Mouse (Mus musculus): Measurements from ENCODE around the gene Zfp276. TPM values are rescaled to one million over a fixed set of nuclear protein-coding genes. Genes with fewer than 3 reads are reported as not detected.
"Not testable (repeated sequence)": the region's sequence is repeated elsewhere in the genome, so short reads cannot be mapped to it uniquely, and the experiment has no call there.

The Zfp276 gene
- polyA plus RNA-seq, 1 experiment from 2014 or later, result 20.5 TPM

DNA sequence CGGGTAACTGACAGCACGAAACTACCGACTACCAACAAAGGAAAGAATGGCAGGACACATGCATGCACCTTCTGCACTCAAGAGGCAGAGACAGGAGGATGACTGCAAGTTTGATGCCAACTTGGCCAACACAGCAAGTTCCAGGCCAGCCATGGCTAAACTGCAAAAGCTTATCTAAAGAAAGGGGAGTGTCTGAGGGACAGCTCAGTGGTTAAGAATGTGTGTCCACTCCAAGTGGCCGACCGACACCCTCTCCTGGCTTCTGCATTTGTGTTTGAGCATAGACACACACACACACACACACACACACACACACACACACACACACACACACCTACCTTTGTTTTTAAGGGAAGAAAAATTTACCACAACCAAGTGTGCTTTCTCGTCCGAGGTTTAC, 24.4 kb downstream of the Zfp276 start:
- Histone ChIP-seq H3K9ac (ENCODE audit: low read length) (no peak overlapping the region), H3K9me3 (ENCODE audit: control insufficient read depth, low read length) (no peaks in the 10 kb centered on the region), H3K4me3 (ENCODE audit: low read depth, low read length) (no peak overlapping the region), H3K27ac (ENCODE audit: low read depth) (no peak overlapping the region), H3K36me3 (ENCODE audit: control insufficient read depth, insufficient read depth, low read length) (peaks cover 24% of the 10 kb centered on the region), H3K27me3 (replicated peaks; ENCODE audit: control insufficient read depth, insufficient read depth, low read length) (no peaks in the 10 kb centered on the region), H3K4me2 (ENCODE audit: low read length) (no peak overlapping the region), H3K4me1 (replicated peaks; ENCODE audit: control insufficient read depth, insufficient read depth, low read length) (no peaks in the 10 kb centered on the region)
- DNase-seq (ENCODE audit: low spot score) (no peak), ATAC-seq (replicated peaks; ENCODE audit: low FRiP score, low TSS enrichment, low read depth) (no peak)
- 69% methylated on average over 7 of the region's 7 CpGs for WGBS

GRCm38 (mm10) chr8:123279828-123280227, 25.8 kb downstream of the Zfp276 start:
- Histone ChIP-seq H3K27me3 (replicated peaks; ENCODE audit: control insufficient read depth, insufficient read depth, low read length) (no peaks in the 10 kb centered on the region), H3K27ac (ENCODE audit: low read depth) (no peak overlapping the region), H3K9me3 (ENCODE audit: control insufficient read depth, low read length) (no peaks in the 10 kb centered on the region), H3K4me2 (ENCODE audit: low read length) (no peak overlapping the region), H3K4me1 (replicated peaks; ENCODE audit: control insufficient read depth, insufficient read depth, low read length) (no peaks in the 10 kb centered on the region), H3K36me3 (ENCODE audit: control insufficient read depth, insufficient read depth, low read length) (peaks cover 20% of the 10 kb centered on the region), H3K4me3 (ENCODE audit: low read depth, low read length) (no peak overlapping the region), H3K9ac (ENCODE audit: low read length) (no peak overlapping the region)
- no peak for ATAC-seq (replicated peaks; ENCODE audit: low FRiP score, low TSS enrichment, low read depth)
- WGBS, result 94% methylated on average over 4 of the region's 4 CpGs
- no peak for DNase-seq (ENCODE audit: low spot score)

- DNase-seq (ENCODE audit: low spot score), result no peak
- Histone ChIP-seq H3K27ac (ENCODE audit: low read depth) (no peak overlapping the region), H3K36me3 (ENCODE audit: control insufficient read depth, insufficient read depth, low read length) (peaks cover 20% of the 10 kb centered on the region), H3K4me1 (replicated peaks; ENCODE audit: control insufficient read depth, insufficient read depth, low read length) (no peaks in the 10 kb centered on the region), H3K4me2 (ENCODE audit: low read length) (no peak overlapping the region), H3K9me3 (ENCODE audit: control insufficient read depth, low read length) (no peaks in the 10 kb centered on the region), H3K4me3 (ENCODE audit: low read depth, low read length) (no peak overlapping the region), H3K27me3 (replicated peaks; ENCODE audit: control insufficient read depth, insufficient read depth, low read length) (no peaks in the 10 kb centered on the region), H3K9ac (ENCODE audit: low read length) (no peak overlapping the region)
- ATAC-seq (replicated peaks; ENCODE audit: low FRiP score, low TSS enrichment, low read depth), result no peak
- WGBS, result 89% methylated on average over 13 of the region's 13 CpGs
Measured at GRCm38 (mm10) chr8:123280302-123281094, 26.5 kb downstream of the Zfp276 start.

DNA sequence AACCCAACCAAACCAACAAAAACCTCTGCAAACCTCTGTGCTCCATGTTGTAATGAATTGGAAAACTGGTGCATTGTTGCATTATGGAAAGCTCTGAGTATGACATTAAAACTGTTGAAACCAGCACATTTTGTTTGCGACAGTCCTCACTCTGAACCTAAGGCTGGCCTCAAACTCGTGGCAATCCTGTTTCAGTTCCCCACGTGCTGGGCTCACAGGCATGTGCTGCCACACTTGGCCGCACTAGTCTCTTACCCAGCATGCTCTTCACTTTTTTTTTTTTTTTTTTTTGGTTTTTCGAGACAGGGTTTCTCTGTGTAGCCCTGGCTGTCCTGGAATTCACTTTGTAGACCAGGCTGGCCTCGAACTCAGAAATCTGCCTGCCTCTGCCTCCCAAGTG, 29.0 kb downstream of the Zfp276 start:
- H3K9me3 ChIP-seq (ENCODE audit: control insufficient read depth, low read length); H3K4me3 ChIP-seq (ENCODE audit: low read depth, low read length); H3K4me1 ChIP-seq (replicated peaks; ENCODE audit: control insufficient read depth, insufficient read depth, low read length); H3K27me3 ChIP-seq (replicated peaks; ENCODE audit: control insufficient read depth, insufficient read depth, low read length); ATAC-seq (replicated peaks; ENCODE audit: low FRiP score, low TSS enrichment, low read depth); H3K27ac ChIP-seq (ENCODE audit: low read depth); H3K4me2 ChIP-seq (ENCODE audit: low read length); H3K9ac ChIP-seq (ENCODE audit: low read length); DNase-seq (ENCODE audit: low spot score): not testable (repeated sequence)
- 91% methylated on average over 4 of the region's 6 CpGs for WGBS
- peaks cover 27% of the 10 kb centered on the region for H3K36me3 ChIP-seq (ENCODE audit: control insufficient read depth, insufficient read depth, low read length)

DNA sequence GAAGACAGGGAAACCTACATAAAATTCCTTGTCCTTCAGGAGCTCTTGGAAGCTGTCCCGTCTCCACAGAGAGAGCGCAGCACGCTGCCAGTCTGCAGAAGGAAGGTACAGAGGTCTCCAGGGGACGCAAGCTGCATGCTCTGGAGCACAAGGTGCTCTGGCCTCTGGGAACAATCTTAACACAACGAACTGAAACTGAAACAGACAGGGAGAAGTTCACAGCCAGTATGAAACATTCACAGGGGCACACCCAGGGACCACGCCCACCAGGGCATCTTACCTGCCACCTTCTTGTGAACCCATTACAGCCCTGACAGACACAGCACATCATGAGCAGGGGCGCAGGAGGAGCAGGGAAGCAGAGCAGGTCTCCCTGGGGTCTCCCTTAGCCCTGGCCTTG, 30.0 kb downstream of the Zfp276 start:
- H3K9ac ChIP-seq (ENCODE audit: low read length), result no peak overlapping the region
- no peaks in the 10 kb centered on the region for H3K9me3 ChIP-seq (ENCODE audit: control insufficient read depth, low read length)
- no peak overlapping the region for H3K4me2 ChIP-seq (ENCODE audit: low read length)
- H3K4me1 ChIP-seq (replicated peaks; ENCODE audit: control insufficient read depth, insufficient read depth, low read length), result no peaks in the 10 kb centered on the region
- ATAC-seq (replicated peaks; ENCODE audit: low FRiP score, low TSS enrichment, low read depth) (no peak), DNase-seq (ENCODE audit: low spot score) (no peak)
- H3K36me3 ChIP-seq (ENCODE audit: control insufficient read depth, insufficient read depth, low read length), result peaks cover 31% of the 10 kb centered on the region
- WGBS, result 87% methylated on average over 7 of the region's 7 CpGs
- H3K4me3 ChIP-seq (ENCODE audit: low read depth, low read length), result no peak overlapping the region
- no peak overlapping the region for H3K27ac ChIP-seq (ENCODE audit: low read depth)
- no peaks in the 10 kb centered on the region for H3K27me3 ChIP-seq (replicated peaks; ENCODE audit: control insufficient read depth, insufficient read depth, low read length)

GRCm38 (mm10) chr8:123284493-123284892, 30.5 kb downstream of the Zfp276 start:
- Histone ChIP-seq H3K4me3 (ENCODE audit: low read depth, low read length) (no peak overlapping the region), H3K27me3 (replicated peaks; ENCODE audit: control insufficient read depth, insufficient read depth, low read length) (no peaks in the 10 kb centered on the region), H3K4me1 (replicated peaks; ENCODE audit: control insufficient read depth, insufficient read depth, low read length) (no peaks in the 10 kb centered on the region), H3K4me2 (ENCODE audit: low read length) (no peak overlapping the region), H3K9me3 (ENCODE audit: control insufficient read depth, low read length) (no peaks in the 10 kb centered on the region), H3K9ac (ENCODE audit: low read length) (no peak overlapping the region), H3K27ac (ENCODE audit: low read depth) (no peak overlapping the region), H3K36me3 (ENCODE audit: control insufficient read depth, insufficient read depth, low read length) (peaks cover 34% of the 10 kb centered on the region)
- ATAC-seq (replicated peaks; ENCODE audit: low FRiP score, low TSS enrichment, low read depth) (no peak), DNase-seq (ENCODE audit: low spot score) (no peak)
- WGBS, result 78% methylated on average over 5 of the region's 5 CpGs

DNA sequence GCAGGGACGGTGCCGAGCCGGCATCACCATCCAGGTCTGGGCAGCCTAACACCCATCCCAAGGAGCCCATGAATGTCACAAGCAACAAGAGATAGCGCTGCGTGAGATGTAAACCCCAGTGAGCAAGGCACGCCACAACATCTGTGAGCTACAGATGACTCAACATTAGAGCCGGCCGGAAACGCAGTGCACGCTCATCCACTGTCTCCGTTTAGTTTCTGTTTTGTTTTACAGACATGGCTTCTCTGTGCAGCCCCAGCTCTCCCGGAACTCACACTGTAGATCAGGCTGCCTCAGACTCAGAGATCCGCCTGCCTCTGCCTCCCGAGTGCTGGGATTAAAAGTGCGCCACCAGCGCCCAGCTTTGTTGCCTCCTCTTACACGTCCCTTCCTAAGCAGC, 33.4 kb downstream of the Zfp276 start:
- peaks cover 22% of the 10 kb centered on the region for H3K36me3 ChIP-seq (ENCODE audit: control insufficient read depth, insufficient read depth, low read length)
- 94% methylated on average over 17 of the region's 17 CpGs for WGBS
- ATAC-seq (replicated peaks; ENCODE audit: low FRiP score, low TSS enrichment, low read depth), result no peak

DNA sequence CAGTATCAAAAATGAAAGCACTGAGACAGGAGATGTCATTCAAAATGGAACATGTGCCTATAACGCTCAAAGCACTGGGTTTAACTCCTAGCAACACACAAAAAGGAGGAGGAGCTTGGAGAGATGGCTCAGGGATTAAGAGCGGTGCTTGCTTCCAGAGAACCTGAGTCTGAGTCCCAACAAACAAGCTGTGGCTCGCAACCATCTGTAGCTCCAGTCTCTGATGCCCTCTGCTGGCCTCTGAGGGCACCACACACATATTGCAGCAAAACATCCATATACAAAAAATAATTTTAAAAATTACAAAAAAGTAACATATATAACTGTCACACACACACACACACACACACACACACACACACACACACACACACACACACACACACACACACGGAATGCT, 36.2 kb downstream of the Zfp276 start:
- Histone ChIP-seq H3K9ac (ENCODE audit: low read length) (no peak overlapping the region), H3K27me3 (replicated peaks; ENCODE audit: control insufficient read depth, insufficient read depth, low read length) (no peaks in the 10 kb centered on the region), H3K36me3 (ENCODE audit: control insufficient read depth, insufficient read depth, low read length) (peaks cover 31% of the 10 kb centered on the region), H3K27ac (ENCODE audit: low read depth) (no peak overlapping the region), H3K4me2 (ENCODE audit: low read length) (no peak overlapping the region), H3K9me3 (ENCODE audit: control insufficient read depth, low read length) (no peaks in the 10 kb centered on the region), H3K4me1 (replicated peaks; ENCODE audit: control insufficient read depth, insufficient read depth, low read length) (no peaks in the 10 kb centered on the region), H3K4me3 (ENCODE audit: low read depth, low read length) (no peak overlapping the region)
- ATAC-seq (replicated peaks; ENCODE audit: low FRiP score, low TSS enrichment, low read depth) (no peak), DNase-seq (ENCODE audit: low spot score) (no peak)
- WGBS, result 74% methylated on average over 4 of the region's 4 CpGs

More for the DNA sequence above, 33.4 kb downstream of the Zfp276 start:
- no peak overlapping the region for H3K27ac ChIP-seq (ENCODE audit: low read depth)
- no peaks in the 10 kb centered on the region for H3K9me3 ChIP-seq (ENCODE audit: control insufficient read depth, low read length)
- no peaks in the 10 kb centered on the region for H3K4me1 ChIP-seq (replicated peaks; ENCODE audit: control insufficient read depth, insufficient read depth, low read length)
- H3K27me3 ChIP-seq (replicated peaks; ENCODE audit: control insufficient read depth, insufficient read depth, low read length), result no peaks in the 10 kb centered on the region
- no peak overlapping the region for H3K9ac ChIP-seq (ENCODE audit: low read length)
- H3K4me3 ChIP-seq (ENCODE audit: low read depth, low read length), result no peak overlapping the region
- no peak overlapping the region for H3K4me2 ChIP-seq (ENCODE audit: low read length)
- DNase-seq (ENCODE audit: low spot score), result no peak

- Histone ChIP-seq H3K27me3 (replicated peaks; ENCODE audit: control insufficient read depth, insufficient read depth, low read length) (no peaks in the 10 kb centered on the region), H3K4me3 (ENCODE audit: low read depth, low read length) (no peak overlapping the region), H3K4me1 (replicated peaks; ENCODE audit: control insufficient read depth, insufficient read depth, low read length) (no peaks in the 10 kb centered on the region), H3K9me3 (ENCODE audit: control insufficient read depth, low read length) (no peaks in the 10 kb centered on the region), H3K9ac (ENCODE audit: low read length) (no peak overlapping the region), H3K4me2 (ENCODE audit: low read length) (no peak overlapping the region), H3K27ac (ENCODE audit: low read depth) (no peak overlapping the region), H3K36me3 (ENCODE audit: control insufficient read depth, insufficient read depth, low read length) (peaks cover 31% of the 10 kb centered on the region)
- no peak for DNase-seq (ENCODE audit: low spot score)
- WGBS, result 95% methylated on average over 8 of the region's 8 CpGs
- ATAC-seq (replicated peaks; ENCODE audit: low FRiP score, low TSS enrichment, low read depth), result no peak
Measured at GRCm38 (mm10) chr8:123290679-123291078, 36.7 kb downstream of the Zfp276 start.
